Mouse (Mus musculus) lung, postnatal 0 days (tissue): Measurements from ENCODE around the gene Hoxb2. TPM values are rescaled to one million over a fixed set of nuclear protein-coding genes. Genes with fewer than 3 reads are reported as not detected.

Experiments used
- ATAC-seq: fragments of 200-750 bp; cut with Nextera tagmentation; 2 replicates; pipeline ENCODE4 v1.8.0; 2017; ENCODE audit warnings: moderate library complexity
- DNase-seq: peaks from one replicate; pipeline ENCODE4 v3.0.0-alpha.2; 2016; ENCODE audit warnings: low spot score
- H3K27ac ChIP-seq: fragments of 300-500 bp; sonication (generic); 2 replicates; pipeline ENCODE4 v1.5.1; 2014; ENCODE audit warnings: antibody characterized with exemption, mild to moderate bottlenecking, low read length, mixed read lengths
- H3K27me3 ChIP-seq: fragments of 300-500 bp; sonication (generic); replicated peaks from 2 replicates; pipeline ENCODE4 v1.6.1; 2014; ENCODE audit warnings: low read length, mixed read lengths; ENCODE audit not compliant: insufficient read depth
- H3K36me3 ChIP-seq: fragments of 300-500 bp; sonication (generic); 2 replicates; pipeline ENCODE4 v1.6.1; 2014; ENCODE audit warnings: low read length, mixed read lengths; ENCODE audit not compliant: insufficient read depth
- H3K4me1 ChIP-seq: fragments of 300-500 bp; sonication (generic); 2 replicates; pipeline ENCODE4 v1.6.1; 2014; ENCODE audit warnings: antibody characterized with exemption, low read depth, low read length, mixed read lengths; ENCODE audit not compliant: insufficient read depth
- H3K4me2 ChIP-seq: fragments of 300-500 bp; sonication (generic); replicated peaks from 2 replicates; pipeline ENCODE4 v1.6.1; 2014; ENCODE audit warnings: low read depth, mild to moderate bottlenecking, low read length, moderate library complexity, mixed read lengths
- H3K4me3 ChIP-seq: fragments of 300-500 bp; sonication (generic); 2 replicates; pipeline ENCODE4 v1.5.1; 2014; ENCODE audit warnings: low read depth, low read length
- H3K9ac ChIP-seq: fragments of 300-500 bp; sonication (generic); replicated peaks from 2 replicates; pipeline ENCODE4 v1.6.1; 2014; ENCODE audit warnings: low read depth, mild to moderate bottlenecking
- H3K9me3 ChIP-seq: fragments of 300-500 bp; sonication (generic); 2 replicates; pipeline ENCODE4 v1.6.1; 2016; ENCODE audit warnings: low read length, mixed read lengths
- CTCF ChIP-seq: IDR thresholded peaks from 2 replicates; pipeline ENCODE4 v1.5.1; 2016; ENCODE audit warnings: antibody characterized with exemption, mild to moderate bottlenecking
- EP300 ChIP-seq: IDR thresholded peaks from 2 replicates; pipeline ENCODE4 v1.6.1; 2016; ENCODE audit warnings: antibody characterized with exemption, mild to moderate bottlenecking, control low read depth
- WGBS: fragments of 180-500 bp; shearing (Covaris S2); extraction: QIAGEN DNeasy Blood & Tissue Kit; methylation state at CpG from one replicate; pipeline ENCODE4 v1.1.7; 2014; 5-methylcytosine and 5-hydroxymethylcytosine counted together
- polyA plus RNA-seq: library from polyadenylated mRNA; unstranded; fragments of >200 nt; fragmentation: Nextera tagmentation; extraction: Ambion mirVana; gene quantifications from 2 replicates; pipeline ENCODE4 v1.2.1, GENCODE M21; 2015

The Hoxb2 gene
- polyA plus RNA-seq, 1 experiment from 2014 or later, result 16.5 TPM

DNA sequence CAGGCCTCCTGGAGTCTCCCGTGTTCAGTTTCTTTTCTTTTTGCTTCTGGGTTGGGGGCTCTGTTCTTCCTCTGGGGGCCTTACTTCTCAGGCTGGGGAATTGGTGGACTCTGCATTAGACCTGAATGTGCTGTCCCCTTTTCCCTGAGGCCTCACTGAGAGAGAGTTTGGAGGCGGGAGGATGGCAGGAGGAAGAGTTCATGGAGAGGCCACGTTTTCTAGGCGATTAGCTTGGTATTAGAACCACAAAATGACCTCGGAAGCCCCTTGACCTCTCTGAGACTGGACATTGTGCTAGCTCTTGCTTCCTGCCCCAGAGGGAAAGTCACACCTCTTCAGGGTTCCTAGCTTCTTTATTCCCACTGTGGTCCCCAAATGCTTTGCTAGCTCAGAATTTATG is 26.2 kb upstream of the Hoxb2 start:
- H3K4me3 ChIP-seq, result no peak overlapping the region
- WGBS, result 16% methylated on average over 5 of the region's 5 CpGs
- H3K4me2 ChIP-seq, result peak overlapping the region; percentile 52

DNA sequence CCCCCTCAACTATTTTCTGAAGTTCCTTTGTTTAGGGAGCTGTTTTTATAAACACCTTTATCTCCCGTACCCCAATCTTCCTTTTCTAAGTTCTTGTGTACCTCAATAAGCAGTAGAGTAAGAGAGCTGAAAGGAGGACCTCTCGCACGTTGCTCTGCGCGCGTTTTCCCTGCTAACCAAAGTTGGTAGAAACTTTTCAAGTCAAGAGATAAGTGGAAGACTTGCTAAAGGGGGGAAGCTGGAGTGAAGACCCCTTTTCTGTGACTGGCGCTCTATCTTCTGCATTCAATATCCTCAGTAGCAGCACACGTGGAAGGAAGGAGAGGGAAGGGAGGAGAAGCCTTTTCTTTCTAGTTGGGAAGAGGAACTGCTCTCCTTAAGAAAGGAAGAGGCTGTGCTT is 25.4 kb upstream of the Hoxb2 start:
- Histone ChIP-seq H3K4me3 (0 out of 2 replicates have a peak overlapping the region, but pooled peaks have one; percentile 22), H3K9me3 (no peaks in the 10 kb centered on the region), H3K4me2 (peak overlapping the region; percentile 52), H3K27ac (peak overlapping the region; percentile 82), H3K36me3 (no peaks in the 10 kb centered on the region), H3K27me3 (0 out of 2 replicates have a peak, but pooled peaks cover 4% of the 10 kb centered on the region), H3K4me1 (no peaks in the 10 kb centered on the region), H3K9ac (0 out of 2 replicates have a peak overlapping the region, but pooled peaks have one; percentile 23)
- WGBS, result 21% methylated on average over 8 of the region's 8 CpGs
- ATAC-seq, result no peak
- DNase-seq, result no peak
- TF ChIP-seq EP300 (no peak), CTCF (no peak)

More for the DNA sequence above, 26.2 kb upstream of the Hoxb2 start:
- H3K9ac ChIP-seq, result peak overlapping the region; percentile 43; the same call in 1 of the 2 replicates
- ATAC-seq (no peak), DNase-seq (no peak)
- TF ChIP-seq EP300 (no peak), CTCF (no peak)
- no peaks in the 10 kb centered on the region for H3K36me3 ChIP-seq
- H3K9me3 ChIP-seq, result no peaks in the 10 kb centered on the region
- H3K4me1 ChIP-seq, result no peaks in the 10 kb centered on the region
- H3K27ac ChIP-seq, result peak overlapping the region; percentile 82
- H3K27me3 ChIP-seq, result 0 out of 2 replicates have a peak, but pooled peaks cover 4% of the 10 kb centered on the region

DNA sequence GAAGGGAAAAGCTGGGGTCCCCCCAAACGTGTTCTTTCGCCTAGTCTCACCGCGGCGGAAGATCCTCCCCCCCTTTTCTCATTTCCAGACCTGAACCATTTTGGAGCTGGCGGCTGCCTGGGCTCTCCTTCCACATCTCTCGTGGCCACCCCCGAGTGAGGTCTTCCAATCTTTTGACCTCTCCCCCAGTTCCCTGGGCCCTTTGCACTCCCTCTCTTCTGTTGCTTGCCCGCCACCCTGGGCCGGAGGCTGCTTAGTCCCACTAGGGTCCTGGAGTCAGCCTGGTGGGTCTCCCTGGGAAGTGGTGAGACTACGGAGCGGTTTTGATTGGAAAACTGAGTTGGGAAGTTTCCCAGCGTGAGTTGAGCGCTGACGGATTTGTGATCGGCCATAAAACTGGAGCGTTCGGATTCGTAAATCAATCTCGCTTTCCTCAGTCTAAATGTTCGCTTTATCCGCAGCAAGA is 24.5 kb upstream of the Hoxb2 start:
- H3K4me2 ChIP-seq, result peak overlapping the region; percentile 52
- peak overlapping the region; percentile 82 for H3K27ac ChIP-seq
- TF ChIP-seq EP300 (no peak), CTCF (no peak)
- no peaks in the 10 kb centered on the region for H3K36me3 ChIP-seq
- no peak for DNase-seq
- WGBS, result 20% methylated on average over 22 of the region's 22 CpGs
- H3K9ac ChIP-seq, result peak overlapping the region; percentile 46
- H3K4me1 ChIP-seq, result no peaks in the 10 kb centered on the region
- 0 out of 2 replicates have a peak, but pooled peaks cover 4% of the 10 kb centered on the region for H3K27me3 ChIP-seq
- peak overlapping the region; percentile 22 for H3K4me3 ChIP-seq
- H3K9me3 ChIP-seq, result no peaks in the 10 kb centered on the region
- ATAC-seq, result no peak

DNA sequence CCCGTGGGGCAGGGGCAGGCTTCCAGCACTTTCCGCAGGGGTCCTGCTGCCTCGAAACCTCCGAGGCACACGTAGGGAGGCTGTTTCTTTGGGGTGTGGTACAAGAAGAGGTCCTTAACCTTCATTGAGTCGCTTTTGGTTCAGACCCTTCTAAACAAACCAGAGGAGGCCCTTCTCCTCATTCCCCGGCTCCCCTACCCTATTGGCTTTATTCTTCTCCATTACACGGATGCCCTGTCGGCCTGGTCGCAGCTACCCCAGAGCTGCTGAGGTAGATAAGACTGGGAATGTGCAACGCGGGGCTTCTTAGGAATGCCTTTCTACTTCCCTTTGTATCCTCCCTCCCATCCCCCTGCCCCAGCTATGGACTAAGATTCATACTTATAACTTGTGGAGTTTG is 23.6 kb upstream of the Hoxb2 start:
- TF ChIP-seq EP300 (no peak), CTCF (no peak)
- Histone ChIP-seq H3K9me3 (no peaks in the 10 kb centered on the region), H3K36me3 (no peaks in the 10 kb centered on the region), H3K4me3 (peak overlapping the region; percentile 22), H3K4me1 (no peaks in the 10 kb centered on the region), H3K27me3 (0 out of 2 replicates have a peak, but pooled peaks cover 4% of the 10 kb centered on the region), H3K9ac (peak overlapping the region; percentile 46), H3K4me2 (peak overlapping the region; percentile 52), H3K27ac (peak overlapping the region; percentile 82)
- WGBS, result 14% methylated on average over 12 of the region's 12 CpGs
- ATAC-seq, result no peak
- no peak for DNase-seq

DNA sequence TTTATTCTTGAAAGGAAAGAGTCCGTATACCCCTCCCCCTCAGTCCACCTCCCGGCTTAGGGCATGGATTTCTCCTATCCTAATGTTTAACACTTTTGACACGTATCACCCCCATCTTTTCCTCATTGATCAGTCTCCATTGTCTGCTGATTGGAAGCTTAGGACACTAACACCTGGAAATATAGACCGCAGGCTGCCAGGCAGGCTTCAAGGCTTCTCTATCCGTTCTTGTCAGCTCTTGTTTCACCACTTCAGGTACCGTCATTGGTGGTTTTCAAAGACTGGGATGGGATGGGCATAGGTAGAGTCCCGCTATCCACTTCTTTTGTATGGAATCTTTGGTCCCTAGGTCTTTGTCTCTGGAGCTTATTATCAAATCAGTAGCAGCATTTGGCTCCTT is 23.2 kb upstream of the Hoxb2 start:
- no peak for ATAC-seq
- peak overlapping the region; percentile 22; the same call in 1 of the 2 replicates for H3K4me3 ChIP-seq
- no peak overlapping the region for H3K9ac ChIP-seq
- H3K9me3 ChIP-seq, result no peaks in the 10 kb centered on the region
- 0 out of 2 replicates have a peak, but pooled peaks cover 4% of the 10 kb centered on the region for H3K27me3 ChIP-seq
- no peaks in the 10 kb centered on the region for H3K4me1 ChIP-seq
- TF ChIP-seq EP300 (no peak), CTCF (no peak)
- no peak for DNase-seq
- peak overlapping the region; percentile 82 for H3K27ac ChIP-seq
- 18% methylated on average over 7 of the region's 7 CpGs for WGBS
- H3K36me3 ChIP-seq, result no peaks in the 10 kb centered on the region
- peak overlapping the region; percentile 52 for H3K4me2 ChIP-seq

DNA sequence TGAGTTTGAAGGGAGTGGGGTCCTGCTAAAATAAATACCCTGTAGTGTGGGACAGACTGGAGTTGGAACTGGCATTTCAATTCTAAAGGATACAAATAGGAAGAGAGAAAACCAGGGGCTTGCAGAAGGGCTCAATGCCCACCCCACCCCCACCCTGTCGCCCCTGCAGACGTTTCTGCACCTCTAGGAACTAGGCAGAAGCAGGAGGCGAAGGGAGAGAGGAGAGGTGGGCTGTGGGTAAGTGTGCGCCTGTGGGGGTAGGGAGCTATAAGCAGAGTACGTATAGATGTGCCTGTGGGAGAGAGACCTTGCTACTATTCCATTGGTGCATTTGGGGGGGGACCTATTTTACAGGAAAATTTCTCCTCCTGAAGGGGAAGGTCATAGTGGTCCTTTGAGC is 22.6 kb upstream of the Hoxb2 start:
- Histone ChIP-seq H3K27ac (0 out of 2 replicates have a peak overlapping the region, but pooled peaks have one; percentile 82), H3K4me2 (peak overlapping the region; percentile 52), H3K9ac (no peak overlapping the region), H3K36me3 (no peaks in the 10 kb centered on the region), H3K9me3 (no peaks in the 10 kb centered on the region), H3K27me3 (0 out of 2 replicates have a peak, but pooled peaks cover 4% of the 10 kb centered on the region), H3K4me3 (no peak overlapping the region; the same call in 1 of the 2 replicates), H3K4me1 (no peaks in the 10 kb centered on the region)
- DNase-seq (no peak), ATAC-seq (no peak)
- TF ChIP-seq CTCF (no peak), EP300 (no peak)
- 42% methylated on average over 5 of the region's 5 CpGs for WGBS
